Mouse (Mus musculus): Measurements from ENCODE around the gene Fbxl2. TPM values are rescaled to one million over a fixed set of nuclear protein-coding genes. Genes with fewer than 3 reads are reported as not detected.

Gene Fbxl2
- polyA plus RNA-seq, 1 experiment from 2014 or later: 4.2 TPM

GRCm38 (mm10) chr9:113984946-113985620 is 60.9 kb downstream of the Fbxl2 start:
- no peaks in the 10 kb centered on the region for H3K9me3 ChIP-seq
- H3K36me3 ChIP-seq: peaks cover 12% of the 10 kb centered on the region; the same call in 1 of the 2 replicates
- WGBS: 77% methylated on average over 13 of the region's 13 CpGs
- no peaks in the 10 kb centered on the region for H3K27me3 ChIP-seq
- ATAC-seq (ENCODE audit: insufficient number of reproducible peaks, insufficient read depth, low FRiP score, low TSS enrichment, low read depth): no peak
- no peak overlapping the region for H3K4me2 ChIP-seq
- no peaks in the 10 kb centered on the region for H3K4me1 ChIP-seq (replicated peaks)
- H3K27ac ChIP-seq: no peak overlapping the region
- H3K9ac ChIP-seq (replicated peaks): no peak overlapping the region
- no peak overlapping the region for H3K4me3 ChIP-seq (replicated peaks)

GRCm38 (mm10) chr9:113982883-113983670 is 62.9 kb downstream of the Fbxl2 start:
- Histone ChIP-seq H3K4me3 (replicated peaks) (no peak overlapping the region), H3K9ac (replicated peaks) (no peak overlapping the region), H3K4me2 (no peak overlapping the region), H3K27me3 (no peaks in the 10 kb centered on the region), H3K27ac (no peak overlapping the region), H3K9me3 (no peaks in the 10 kb centered on the region), H3K36me3 (peaks cover 32% of the 10 kb centered on the region), H3K4me1 (replicated peaks) (no peaks in the 10 kb centered on the region)
- ATAC-seq (ENCODE audit: insufficient number of reproducible peaks, insufficient read depth, low FRiP score, low TSS enrichment, low read depth): no peak
- WGBS: 82% methylated on average over 11 of the region's 11 CpGs

- Histone ChIP-seq H3K27ac (no peak overlapping the region), H3K9ac (replicated peaks) (no peak overlapping the region), H3K4me3 (replicated peaks) (no peak overlapping the region), H3K36me3 (peaks cover 37% of the 10 kb centered on the region), H3K4me1 (replicated peaks) (no peaks in the 10 kb centered on the region), H3K4me2 (no peak overlapping the region), H3K9me3 (no peaks in the 10 kb centered on the region), H3K27me3 (no peaks in the 10 kb centered on the region)
- no peak for ATAC-seq (ENCODE audit: insufficient number of reproducible peaks, insufficient read depth, low FRiP score, low TSS enrichment, low read depth)
- 89% methylated on average over 2 of the region's 2 CpGs for WGBS
These were observed 63.5 kb downstream of the Fbxl2 start for GRCm38 (mm10) chr9:113982451-113982850.

- no peak overlapping the region for H3K27ac ChIP-seq
- H3K36me3 ChIP-seq: peaks cover 48% of the 10 kb centered on the region
These were observed 64.7 kb downstream of the Fbxl2 start for GRCm38 (mm10) chr9:113981099-113981880.

GRCm38 (mm10) chr9:113979356-113979755 is 66.6 kb downstream of the Fbxl2 start:
- Histone ChIP-seq H3K4me3 (replicated peaks) (no peak overlapping the region), H3K4me1 (replicated peaks) (no peaks in the 10 kb centered on the region), H3K36me3 (peaks cover 68% of the 10 kb centered on the region), H3K9ac (replicated peaks) (no peak overlapping the region), H3K4me2 (no peak overlapping the region), H3K27ac (no peak overlapping the region), H3K9me3 (no peaks in the 10 kb centered on the region), H3K27me3 (no peaks in the 10 kb centered on the region)
- ATAC-seq (ENCODE audit: insufficient number of reproducible peaks, insufficient read depth, low FRiP score, low TSS enrichment, low read depth): no peak
- 72% methylated on average over 13 of the region's 13 CpGs for WGBS

More at GRCm38 (mm10) chr9:113981099-113981880, 64.7 kb downstream of the Fbxl2 start:
- no peak for ATAC-seq (ENCODE audit: insufficient number of reproducible peaks, insufficient read depth, low FRiP score, low TSS enrichment, low read depth)
- Histone ChIP-seq H3K9ac (replicated peaks) (no peak overlapping the region), H3K4me2 (no peak overlapping the region), H3K9me3 (no peaks in the 10 kb centered on the region), H3K4me3 (replicated peaks) (no peak overlapping the region), H3K4me1 (replicated peaks) (no peaks in the 10 kb centered on the region), H3K27me3 (no peaks in the 10 kb centered on the region)
- WGBS: 78% methylated on average over 16 of the region's 16 CpGs

GRCm38 (mm10) chr9:113978656-113979055 is 67.3 kb downstream of the Fbxl2 start:
- no peak overlapping the region for H3K4me3 ChIP-seq (replicated peaks)
- H3K4me2 ChIP-seq: no peak overlapping the region
- WGBS: 81% methylated on average over 7 of the region's 7 CpGs
- no peaks in the 10 kb centered on the region for H3K27me3 ChIP-seq
- no peak for ATAC-seq (ENCODE audit: insufficient number of reproducible peaks, insufficient read depth, low FRiP score, low TSS enrichment, low read depth)
- H3K27ac ChIP-seq: no peak overlapping the region
- H3K9me3 ChIP-seq: no peaks in the 10 kb centered on the region
- no peaks in the 10 kb centered on the region for H3K4me1 ChIP-seq (replicated peaks)
- no peak overlapping the region for H3K9ac ChIP-seq (replicated peaks)
- peaks cover 74% of the 10 kb centered on the region for H3K36me3 ChIP-seq

- Histone ChIP-seq H3K27me3 (no peaks in the 10 kb centered on the region), H3K27ac (no peak overlapping the region), H3K36me3 (peaks cover 82% of the 10 kb centered on the region), H3K4me2 (no peak overlapping the region), H3K9ac (replicated peaks) (no peak overlapping the region), H3K4me3 (replicated peaks) (no peak overlapping the region), H3K9me3 (no peaks in the 10 kb centered on the region), H3K4me1 (replicated peaks) (no peaks in the 10 kb centered on the region)
- ATAC-seq (ENCODE audit: insufficient number of reproducible peaks, insufficient read depth, low FRiP score, low TSS enrichment, low read depth): no peak
- WGBS: 90% methylated on average over 11 of the region's 11 CpGs
These were observed 68.7 kb downstream of the Fbxl2 start for GRCm38 (mm10) chr9:113977225-113977840.

GRCm38 (mm10) chr9:113976264-113976663 is 69.7 kb downstream of the Fbxl2 start:
- no peak for ATAC-seq (ENCODE audit: insufficient number of reproducible peaks, insufficient read depth, low FRiP score, low TSS enrichment, low read depth)
- Histone ChIP-seq H3K27me3 (no peaks in the 10 kb centered on the region), H3K9ac (replicated peaks) (no peak overlapping the region), H3K36me3 (peaks cover 81% of the 10 kb centered on the region), H3K4me3 (replicated peaks) (no peak overlapping the region), H3K4me1 (replicated peaks) (no peaks in the 10 kb centered on the region), H3K9me3 (no peaks in the 10 kb centered on the region), H3K4me2 (no peak overlapping the region), H3K27ac (no peak overlapping the region)
- 95% methylated on average over 10 of the region's 10 CpGs for WGBS

GRCm38 (mm10) chr9:113975442-113975841 is 70.5 kb downstream of the Fbxl2 start:
- Histone ChIP-seq H3K9ac (replicated peaks) (no peak overlapping the region), H3K4me3 (replicated peaks) (no peak overlapping the region), H3K4me1 (replicated peaks) (no peaks in the 10 kb centered on the region), H3K36me3 (peaks cover 87% of the 10 kb centered on the region), H3K27me3 (no peaks in the 10 kb centered on the region), H3K4me2 (no peak overlapping the region), H3K27ac (no peak overlapping the region), H3K9me3 (no peaks in the 10 kb centered on the region)
- no peak for ATAC-seq (ENCODE audit: insufficient number of reproducible peaks, insufficient read depth, low FRiP score, low TSS enrichment, low read depth)
- WGBS: 86% methylated on average over 7 of the region's 7 CpGs

- peaks cover 90% of the 10 kb centered on the region for H3K36me3 ChIP-seq
- H3K27ac ChIP-seq: no peak overlapping the region
- H3K4me2 ChIP-seq: no peak overlapping the region
- ATAC-seq (ENCODE audit: insufficient number of reproducible peaks, insufficient read depth, low FRiP score, low TSS enrichment, low read depth): no peak
- no peak overlapping the region for H3K4me3 ChIP-seq (replicated peaks)
- no peaks in the 10 kb centered on the region for H3K9me3 ChIP-seq
- 87% methylated on average over 4 of the region's 4 CpGs for WGBS
- no peaks in the 10 kb centered on the region for H3K4me1 ChIP-seq (replicated peaks)
- no peak overlapping the region for H3K9ac ChIP-seq (replicated peaks)
- H3K27me3 ChIP-seq: no peaks in the 10 kb centered on the region
These were observed 71.0 kb downstream of the Fbxl2 start for GRCm38 (mm10) chr9:113974945-113975344.

GRCm38 (mm10) chr9:113973857-113974256 is 72.1 kb downstream of the Fbxl2 start:
- peaks cover 90% of the 10 kb centered on the region for H3K36me3 ChIP-seq
- no peak overlapping the region for H3K9ac ChIP-seq (replicated peaks)
- 91% methylated on average over 4 of the region's 4 CpGs for WGBS
- H3K27ac ChIP-seq: no peak overlapping the region
- no peaks in the 10 kb centered on the region for H3K4me1 ChIP-seq (replicated peaks)
- no peak for ATAC-seq (ENCODE audit: insufficient number of reproducible peaks, insufficient read depth, low FRiP score, low TSS enrichment, low read depth)
- no peaks in the 10 kb centered on the region for H3K9me3 ChIP-seq
- H3K4me2 ChIP-seq: no peak overlapping the region
- H3K4me3 ChIP-seq (replicated peaks): no peak overlapping the region
- H3K27me3 ChIP-seq: no peaks in the 10 kb centered on the region

All from limb, embryonic 12.5 days (tissue).